Mouse (Mus musculus): Measurements from ENCODE around the gene Esp38. TPM values are rescaled to one million over a fixed set of nuclear protein-coding genes. Genes with fewer than 3 reads are reported as not detected.
A peak's percentile ranks its signal among the peaks of the same experiment; 100 is the strongest.
"Not testable (repeated sequence)": the region's sequence is repeated elsewhere in the genome, so short reads cannot be mapped to it uniquely, and the experiment has no call there.

Gene Esp38
- not detected in 2 replicates for total RNA-seq (2012; rRNA removed)
- polyA plus RNA-seq (2012; ENCODE audit: insufficient read depth in 1 of 2, insufficient read length in 2 of 2, low read depth in 1 of 2, low replicate concordance in 2 of 2, missing spikeins in 1 of 2): not detected

DNA sequence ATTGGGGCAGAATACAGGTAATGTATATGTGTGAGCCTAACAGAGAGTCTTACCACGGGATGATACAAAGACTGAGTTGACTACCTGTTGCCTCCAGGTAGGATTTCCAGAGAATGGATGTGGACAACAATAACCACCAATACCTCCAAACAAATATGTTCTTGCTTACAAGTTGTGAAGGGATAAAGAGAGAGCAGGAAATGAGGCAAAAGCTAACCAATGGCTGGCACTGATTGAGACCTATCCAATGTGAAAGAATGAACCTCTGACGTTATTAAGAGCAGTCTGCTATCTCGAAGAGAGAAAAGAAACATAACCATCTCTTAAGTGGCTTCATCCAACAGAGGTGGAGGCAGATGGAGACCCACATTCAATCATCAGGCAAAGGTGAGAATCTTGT, at the start of gene Esp38:
Esp38 (plus strand) TSS at position 301 of the 400 bp plus-strand sequence.
- DNase-seq (ENCODE audit: low read depth, low spot score): no peak
- H3K4me1 ChIP-seq (ENCODE audit: control insufficient read depth in 1 of 2, insufficient read depth in 2 of 2, low read length in 2 of 2): no peaks in the 10 kb centered on the region
- no peaks in the 10 kb centered on the region for H3K36me3 ChIP-seq (ENCODE audit: control insufficient read depth in 1 of 2, insufficient read depth in 2 of 2, low read length in 2 of 2)
- no peaks in the 10 kb centered on the region for H3K79me2 ChIP-seq (ENCODE audit: control insufficient read depth, insufficient read depth, low read length, poor library complexity)
- H3K27me3 ChIP-seq (ENCODE audit: control insufficient read depth in 1 of 2, insufficient read depth in 2 of 2, low read length in 2 of 2): no peaks in the 10 kb centered on the region
- no peak within 1 kb of the TSS for H3K9ac ChIP-seq (ENCODE audit: control insufficient read depth, low read depth, low read length, poor library complexity, severe bottlenecking)
- TF ChIP-seq RCOR1 (IDR thresholded peaks at IDR 0.05; ENCODE audit: low read depth, low read length): no peak
- TF ChIP-seq E2F4 (IDR thresholded peaks at IDR 0.05; ENCODE audit: borderline replicate concordance, low read depth, low read length): no peak
- no peak for TF ChIP-seq MAZ (IDR thresholded peaks at IDR 0.05; ENCODE audit: low read depth, low read length)
- TF ChIP-seq POLR2AphosphoS5 (IDR thresholded peaks at IDR 0.05; ENCODE audit: borderline replicate concordance, low read depth, low read length): no peak
- no peak for TF ChIP-seq ZNF384 (IDR thresholded peaks at IDR 0.05; ENCODE audit: low read depth, low read length)
- TF ChIP-seq MYB (IDR thresholded peaks at IDR 0.05; ENCODE audit: low read depth, low read length): no peak
- no peak for TF ChIP-seq NELFE (IDR thresholded peaks at IDR 0.05; ENCODE audit: low read depth, low read length)
- TF ChIP-seq GABPA (IDR thresholded peaks at IDR 0.05; ENCODE audit: low read depth, low read length): no peak
- TF ChIP-seq TAL1 (IDR thresholded peaks at IDR 0.05; ENCODE audit: low read length): no peak
- TF ChIP-seq ZMIZ1 (IDR thresholded peaks at IDR 0.05; ENCODE audit: low read depth, low read length): no peak
- TF ChIP-seq USF1 (IDR thresholded peaks at IDR 0.05; ENCODE audit: low read depth, low read length): no peak
- no peak for TF ChIP-seq USF2 (IDR thresholded peaks at IDR 0.05; ENCODE audit: borderline replicate concordance in 1 of 2, insufficient read depth in 1 of 2, low read depth in 1 of 2, low read length in 2 of 2)
- TF ChIP-seq RAD21 (IDR thresholded peaks at IDR 0.05; ENCODE audit: low read depth, low read length): no peak
- H3K27ac ChIP-seq (ENCODE audit: control insufficient read depth, low read depth, low read length): no peak within 1 kb of the TSS
- no peaks in the 10 kb centered on the region for H3K9me3 ChIP-seq (replicated peaks; ENCODE audit: insufficient read depth, low read length)
- no peak within 1 kb of the TSS for H3K4me3 ChIP-seq (ENCODE audit: control insufficient read depth in 1 of 2, insufficient read depth in 1 of 2, low read depth in 2 of 2, low read length in 2 of 2)

DNA sequence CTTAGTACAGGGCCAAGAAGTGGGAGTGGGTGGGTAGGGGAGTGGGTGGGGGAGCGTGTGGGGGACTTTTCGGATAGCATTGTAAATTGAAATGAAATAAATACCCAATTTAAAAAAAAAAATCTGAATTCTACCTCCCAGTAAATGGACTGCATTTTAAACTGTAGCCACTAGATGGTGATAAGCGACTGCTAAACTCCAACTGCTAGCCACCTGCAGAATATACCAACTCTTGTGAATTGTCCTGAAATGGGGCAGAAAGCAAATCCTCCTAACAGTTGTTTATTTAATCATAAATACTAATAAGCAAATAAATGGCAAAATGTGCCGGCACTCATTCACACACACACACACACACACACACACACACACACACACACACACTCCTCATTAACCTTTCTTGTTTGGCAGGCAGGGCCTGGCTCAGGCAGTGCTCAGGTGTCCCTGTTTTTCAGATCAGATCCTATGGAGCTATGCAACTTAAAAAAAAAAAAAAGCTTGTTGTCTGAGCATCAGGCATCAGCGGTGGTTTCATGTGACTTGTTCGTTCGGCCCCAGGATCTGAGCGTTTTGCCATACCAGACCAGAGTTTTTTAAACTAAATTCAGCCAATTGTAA, 47.3 kb upstream of the Esp38 start:
- H3K36me3 ChIP-seq (ENCODE audit: control insufficient read depth in 1 of 2, insufficient read depth in 2 of 2, low read length in 2 of 2); DNase-seq (ENCODE audit: low read depth, low spot score): not testable (repeated sequence)
- TF ChIP-seq RAD21 (IDR thresholded peaks at IDR 0.05; ENCODE audit: low read depth, low read length): peak; percentile 30
- peak; percentile 21; the same call in 1 of the 2 replicates for TF ChIP-seq SMC3 (IDR thresholded peaks at IDR 0.05; ENCODE audit: low read depth, low read length)

More for the DNA sequence above, 47.3 kb upstream of the Esp38 start:
- not testable (repeated sequence) for H3K27ac ChIP-seq (ENCODE audit: control insufficient read depth, low read depth, low read length); H3K79me2 ChIP-seq (ENCODE audit: control insufficient read depth, insufficient read depth, low read length, poor library complexity); H3K4me1 ChIP-seq (ENCODE audit: control insufficient read depth in 1 of 2, insufficient read depth in 2 of 2, low read length in 2 of 2); H3K4me3 ChIP-seq (ENCODE audit: control insufficient read depth in 1 of 2, insufficient read depth in 1 of 2, low read depth in 2 of 2, low read length in 2 of 2); H3K27me3 ChIP-seq (ENCODE audit: control insufficient read depth in 1 of 2, insufficient read depth in 2 of 2, low read length in 2 of 2); H3K9ac ChIP-seq (ENCODE audit: control insufficient read depth, low read depth, low read length, poor library complexity, severe bottlenecking); H3K9me3 ChIP-seq (replicated peaks; ENCODE audit: insufficient read depth, low read length)

Other genes starting within 250 kb of the Esp38 start
- gene AC192777.2, start 144.9 kb downstream of the Esp38 start, total RNA-seq (2012; rRNA removed): not detected in 2 replicates
- gene AC192777.2, start 144.9 kb downstream of the Esp38 start, polyA plus RNA-seq (2012; ENCODE audit: insufficient read depth in 1 of 2, insufficient read length in 2 of 2, low read depth in 1 of 2, low replicate concordance in 2 of 2, missing spikeins in 1 of 2): not detected